Mouse (Mus musculus): ENCODE results near the gene Cenpa.
A peak's percentile ranks its signal among the peaks of the same experiment; 100 is the strongest.

Gene Cenpa

DNA sequence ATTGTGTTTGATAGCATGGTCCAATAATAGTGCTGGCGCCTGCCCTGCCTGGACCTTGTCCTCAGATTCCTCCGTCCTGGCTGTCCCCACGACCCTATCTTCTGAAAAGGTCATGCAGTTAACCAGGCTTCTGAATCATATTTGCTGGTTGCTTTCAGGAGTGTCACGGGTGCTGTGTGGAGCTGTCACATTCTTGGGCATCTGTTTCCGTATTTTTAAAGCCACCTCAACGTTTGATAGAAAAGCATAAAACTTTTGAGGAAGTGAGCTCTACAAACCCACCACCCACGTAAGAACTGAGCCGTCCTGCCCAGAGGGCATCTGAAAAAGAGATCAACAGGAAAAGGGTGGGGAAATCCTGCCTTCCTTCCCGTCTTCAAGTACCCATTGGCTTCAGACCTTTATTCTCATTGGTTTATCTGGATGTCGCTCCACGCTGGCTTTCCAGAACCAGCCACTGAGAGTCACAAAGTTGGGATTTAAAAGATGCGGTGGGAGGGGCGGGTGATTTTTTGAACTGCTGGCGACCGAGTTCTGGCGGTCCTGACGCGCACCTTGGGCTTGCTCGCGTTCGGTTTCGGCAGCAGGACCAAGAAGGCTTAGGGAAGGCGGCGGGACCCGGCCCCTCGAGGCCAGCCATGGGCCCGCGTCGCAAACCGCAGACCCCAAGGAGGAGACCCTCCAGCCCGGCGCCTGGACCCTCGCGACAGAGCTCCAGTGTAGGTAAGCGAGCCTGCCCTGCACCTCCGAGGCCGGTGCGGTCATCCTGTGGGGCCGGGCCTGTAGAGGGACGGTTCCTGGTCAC lies at the start of gene Cenpa:
TSS of gene Cenpa (plus strand) at position 387 of the 805 bp plus-strand sequence.
- DNase-seq (ENCODE audit: inconsistent age in 2 of 2, low spot score in 1 of 2), result peak; percentile 91 to 98

DNA sequence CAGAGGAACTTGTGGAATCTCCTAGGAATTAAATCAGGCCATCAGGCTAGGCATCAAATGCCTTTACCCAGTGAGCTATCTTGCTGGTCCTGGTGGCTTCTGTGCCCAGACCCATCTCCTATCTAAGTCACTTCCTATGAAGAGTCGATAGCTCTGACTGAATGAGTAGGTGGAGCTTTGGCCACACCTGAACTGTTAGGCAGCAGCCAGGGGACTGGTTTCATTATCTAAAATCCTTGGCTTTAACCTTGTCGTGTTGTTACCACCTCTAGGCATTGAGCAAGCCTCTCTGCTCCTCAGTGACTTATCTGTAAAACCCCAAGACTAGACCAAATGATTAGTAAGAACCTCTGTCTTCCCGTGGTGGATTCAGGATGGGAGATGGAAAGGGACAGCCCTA lies 49.2 kb upstream of the Cenpa start:
- DNase-seq (ENCODE audit: inconsistent age in 2 of 2, low spot score in 1 of 2), result no peak

DNA sequence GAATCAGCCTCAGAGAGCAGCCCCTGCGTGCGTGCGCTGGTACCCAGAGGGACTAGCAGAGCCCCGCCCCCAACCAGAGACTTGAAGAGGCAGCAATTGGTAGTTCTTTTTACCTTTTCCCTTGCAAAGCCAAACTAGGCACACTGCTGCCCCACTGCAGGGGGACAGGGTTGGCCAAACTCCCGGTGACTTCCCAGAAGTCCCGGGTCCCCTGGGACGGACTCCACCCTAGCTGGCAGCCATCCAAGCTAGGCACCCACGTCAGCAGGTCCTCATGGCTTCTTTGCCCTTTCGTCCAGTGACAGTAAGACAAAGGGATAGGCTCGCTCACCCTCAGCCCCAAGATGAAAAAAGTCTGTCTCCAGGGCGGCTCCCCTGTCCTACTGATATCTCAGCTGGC lies 48.7 kb upstream of the Cenpa start:
- peak in 1 of 2 experiments; percentile 87 for DNase-seq (ENCODE audit: inconsistent age in 2 of 2, low spot score in 1 of 2)

DNA sequence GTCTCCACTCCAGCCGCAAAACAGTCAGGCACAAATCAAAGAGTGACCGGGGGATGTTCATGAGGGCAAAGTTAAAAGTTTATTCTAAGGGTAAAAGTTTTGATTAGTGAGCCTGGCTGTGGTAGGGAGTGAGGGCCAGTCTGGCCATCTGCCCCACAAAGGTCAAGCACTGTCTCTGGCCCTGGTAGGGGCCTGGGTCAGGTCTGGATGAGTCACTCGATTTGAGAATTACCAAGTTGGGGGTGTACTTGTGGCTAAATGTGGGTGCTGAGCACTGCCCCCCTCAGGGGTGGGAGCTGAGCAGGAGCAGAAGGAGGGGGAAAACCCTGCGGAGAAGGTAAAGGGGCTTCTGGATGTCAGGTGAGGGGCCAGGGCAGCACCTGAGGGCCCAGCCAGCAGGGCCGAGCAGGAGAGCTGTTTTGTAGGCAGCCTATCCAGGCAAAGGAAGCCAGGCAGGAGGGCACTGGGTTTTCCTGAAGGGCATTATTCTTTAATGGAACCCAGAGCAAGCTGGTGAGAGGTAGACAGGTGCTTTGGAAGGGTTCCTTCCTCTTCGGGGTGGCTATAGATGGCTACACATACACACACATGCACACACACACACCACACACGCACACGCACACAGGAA lies 48.1 kb upstream of the Cenpa start:
- peak; percentile 59 to 64 for DNase-seq (ENCODE audit: inconsistent age in 2 of 2, low spot score in 1 of 2)

DNA sequence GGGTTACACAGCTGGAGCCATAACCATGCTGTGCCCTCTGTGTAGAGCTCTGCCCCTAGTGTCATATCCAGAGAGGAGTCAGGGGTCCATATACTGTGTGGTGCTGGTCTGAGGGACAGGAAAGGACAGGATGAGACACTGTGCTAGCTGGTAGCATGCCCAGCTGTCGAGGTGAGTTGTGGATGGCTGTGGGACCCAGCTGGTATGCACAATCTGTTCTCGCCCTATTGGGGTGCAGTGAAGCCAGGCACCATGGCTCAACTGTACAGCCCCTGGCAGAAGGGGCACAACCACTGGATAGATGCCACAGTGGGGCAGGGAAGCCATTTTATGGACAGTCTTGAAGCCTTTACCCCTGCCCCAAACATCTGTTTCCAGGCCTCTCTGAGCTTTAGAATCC lies 47.4 kb upstream of the Cenpa start:
- peak in 1 of 2 experiments; percentile 66 for DNase-seq (ENCODE audit: inconsistent age in 2 of 2, low spot score in 1 of 2)

DNA sequence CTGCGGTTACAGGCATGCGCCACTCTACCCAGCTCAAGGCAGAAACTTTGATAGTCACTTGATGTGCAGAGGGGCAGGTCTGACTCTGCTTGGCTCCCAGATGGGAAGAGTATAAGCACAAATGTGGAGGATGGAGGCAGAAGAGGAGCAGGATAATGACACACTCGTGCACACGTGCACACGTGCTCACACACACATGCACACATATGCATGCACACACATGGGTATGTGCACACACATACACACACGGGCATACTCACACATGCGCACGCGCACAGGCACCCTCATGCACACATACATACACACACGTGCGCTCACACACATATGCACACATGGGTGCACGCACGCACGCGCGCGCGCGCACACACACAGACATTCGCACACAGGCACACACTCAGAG lies 46.0 kb upstream of the Cenpa start:
- peak in 1 of 2 experiments; percentile 43 for DNase-seq (ENCODE audit: inconsistent age in 2 of 2, low spot score in 1 of 2)

DNA sequence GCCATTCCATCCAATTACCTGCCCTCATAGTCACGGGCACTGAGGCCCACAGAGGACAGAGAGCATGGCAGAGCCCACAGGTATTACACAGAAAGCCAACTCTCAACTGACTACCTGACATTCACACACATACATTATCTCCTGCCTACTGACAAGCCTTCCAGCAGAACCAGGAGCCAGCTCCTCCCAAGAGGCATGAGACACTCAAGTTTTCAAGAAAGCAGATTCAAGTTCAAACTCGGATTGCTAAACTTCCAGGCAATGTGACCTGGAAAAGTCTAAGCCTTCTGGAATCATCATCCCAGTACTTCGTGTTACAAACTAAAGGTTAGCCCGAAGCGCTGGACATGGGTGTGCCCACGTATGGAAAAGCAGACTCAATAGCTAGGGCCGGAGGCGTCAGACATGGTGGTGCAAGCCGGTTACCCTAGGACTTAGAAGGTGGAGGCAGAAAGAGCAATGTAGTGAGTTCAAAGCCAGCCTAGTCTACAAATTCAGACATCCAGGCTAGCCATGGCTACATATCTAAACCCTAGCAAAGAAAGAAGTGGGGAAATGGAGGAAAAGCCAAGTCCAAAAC lies 45.3 kb upstream of the Cenpa start:
- peak; percentile 33 to 82 for DNase-seq (ENCODE audit: inconsistent age in 2 of 2, low spot score in 1 of 2)

DNA sequence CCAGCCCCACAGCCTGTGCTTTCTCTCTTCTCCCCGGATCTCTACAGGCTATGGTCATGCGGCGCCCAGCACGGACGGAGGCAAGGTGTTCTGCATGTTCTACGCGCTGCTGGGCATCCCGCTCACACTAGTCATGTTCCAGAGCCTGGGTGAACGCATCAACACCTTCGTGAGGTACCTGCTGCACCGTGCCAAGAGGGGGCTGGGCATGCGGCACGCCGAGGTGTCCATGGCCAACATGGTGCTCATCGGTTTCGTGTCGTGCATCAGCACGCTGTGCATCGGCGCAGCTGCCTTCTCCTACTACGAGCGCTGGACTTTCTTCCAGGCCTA lies 44.8 kb upstream of the Cenpa start:
- peak in 1 of 2 experiments; percentile 63 for DNase-seq (ENCODE audit: inconsistent age in 2 of 2, low spot score in 1 of 2)

DNA sequence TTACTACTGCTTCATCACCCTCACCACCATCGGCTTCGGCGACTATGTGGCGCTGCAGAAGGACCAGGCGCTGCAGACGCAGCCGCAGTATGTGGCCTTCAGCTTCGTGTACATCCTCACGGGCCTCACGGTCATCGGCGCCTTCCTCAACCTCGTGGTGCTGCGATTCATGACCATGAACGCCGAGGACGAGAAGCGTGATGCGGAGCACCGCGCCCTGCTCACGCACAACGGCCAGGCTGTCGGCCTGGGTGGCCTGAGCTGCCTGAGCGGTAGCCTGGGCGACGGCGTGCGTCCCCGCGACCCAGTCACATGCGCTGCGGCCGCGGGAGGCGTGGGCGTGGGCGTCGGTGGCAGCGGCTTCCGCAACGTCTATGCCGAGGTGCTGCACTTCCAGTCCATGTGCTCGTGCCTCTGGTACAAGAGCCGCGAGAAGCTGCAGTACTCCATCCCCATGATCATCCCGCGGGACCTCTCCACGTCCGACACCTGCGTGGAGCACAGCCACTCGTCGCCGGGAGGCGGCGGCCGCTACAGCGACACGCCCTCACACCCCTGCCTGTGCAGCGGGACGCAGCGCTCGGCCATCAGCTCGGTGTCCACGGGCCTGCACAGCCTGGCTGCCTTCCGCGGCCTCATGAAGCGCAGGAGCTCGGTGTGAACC lies 44.3 kb upstream of the Cenpa start:
- DNase-seq (ENCODE audit: inconsistent age in 2 of 2, low spot score in 1 of 2), result peak; percentile 66 to 84

DNA sequence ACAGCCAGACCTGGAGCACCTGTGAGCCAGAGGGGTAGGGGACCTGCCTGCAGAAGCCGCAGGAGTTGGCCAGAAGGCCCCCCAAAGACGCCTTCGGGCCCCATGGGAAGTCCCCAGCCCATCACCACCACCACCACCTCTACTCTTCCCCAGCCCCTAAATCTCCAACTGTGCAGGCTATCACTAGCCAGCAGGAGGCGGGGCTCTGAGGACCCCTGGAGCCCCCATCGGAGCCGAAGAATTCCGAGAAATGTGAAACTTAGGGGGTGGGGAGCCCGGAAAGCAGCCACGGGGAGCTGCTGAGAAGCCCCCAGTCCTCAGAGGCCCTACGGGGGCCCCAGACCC lies 43.8 kb upstream of the Cenpa start:
- no peak for DNase-seq (ENCODE audit: inconsistent age in 2 of 2, low spot score in 1 of 2)

DNA sequence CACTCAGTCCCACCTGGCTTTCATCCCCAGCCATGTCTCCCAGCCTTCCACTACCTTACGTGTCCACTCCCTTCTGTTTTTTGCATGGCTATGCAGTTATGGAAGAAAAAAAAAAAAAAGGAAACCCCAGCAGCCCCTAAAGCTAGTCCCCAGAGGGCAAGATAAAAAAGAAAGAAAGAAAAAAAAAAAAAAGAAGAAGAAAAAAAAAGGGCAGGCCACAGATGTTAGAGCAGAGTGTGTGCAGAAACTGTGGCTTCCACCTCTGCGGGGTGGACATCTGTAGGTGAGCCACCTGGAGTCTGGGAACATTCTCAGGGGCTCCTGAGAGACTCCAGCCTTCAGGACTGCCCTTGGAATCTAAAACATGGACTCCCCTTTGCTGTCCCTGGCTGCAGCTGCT lies 43.2 kb upstream of the Cenpa start:
- peak in 1 of 2 experiments; percentile 50 for DNase-seq (ENCODE audit: inconsistent age in 2 of 2, low spot score in 1 of 2)

DNA sequence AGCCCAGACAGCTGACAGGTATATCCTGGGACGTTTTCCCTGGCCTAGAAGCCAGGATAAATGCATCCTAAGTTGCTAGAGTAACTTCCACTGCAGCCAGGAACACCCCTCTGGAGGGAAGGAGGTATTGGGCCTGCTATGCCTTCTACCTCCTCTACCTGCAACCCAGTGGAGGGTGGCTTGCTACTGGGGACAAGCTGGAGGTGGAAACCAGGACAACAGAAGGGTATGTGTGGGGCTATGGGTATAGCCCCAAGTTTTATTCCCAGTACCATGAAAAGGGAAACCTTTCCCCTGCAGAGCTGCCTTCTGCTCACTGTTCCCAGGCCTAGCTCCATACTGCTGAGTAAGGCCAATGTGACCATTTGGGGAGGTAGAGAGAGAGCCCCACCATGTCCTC lies 42.3 kb upstream of the Cenpa start:
- DNase-seq (ENCODE audit: inconsistent age in 2 of 2, low spot score in 1 of 2), result peak in 1 of 2 experiments; percentile 76

DNA sequence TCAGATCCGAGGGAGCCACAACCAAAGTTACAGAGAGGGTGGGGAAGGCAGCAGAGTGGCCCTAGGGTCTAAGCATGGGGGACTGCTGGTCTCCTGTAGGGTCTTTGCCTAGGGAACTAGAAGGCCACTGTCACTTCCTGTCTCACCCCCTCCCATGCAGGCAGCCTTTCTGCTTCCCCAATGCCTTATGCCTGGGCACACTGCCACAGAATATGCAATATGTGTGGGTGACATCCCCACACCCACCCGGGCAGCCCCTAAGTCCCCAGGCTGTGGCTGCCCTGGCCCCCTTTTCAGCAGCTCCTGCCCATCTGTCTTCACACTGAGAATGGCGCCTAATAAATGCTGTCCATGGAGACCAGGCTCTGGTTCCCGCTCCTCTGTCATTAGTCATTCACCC lies 41.7 kb upstream of the Cenpa start:
- DNase-seq (ENCODE audit: inconsistent age in 2 of 2, low spot score in 1 of 2), result no peak

DNA sequence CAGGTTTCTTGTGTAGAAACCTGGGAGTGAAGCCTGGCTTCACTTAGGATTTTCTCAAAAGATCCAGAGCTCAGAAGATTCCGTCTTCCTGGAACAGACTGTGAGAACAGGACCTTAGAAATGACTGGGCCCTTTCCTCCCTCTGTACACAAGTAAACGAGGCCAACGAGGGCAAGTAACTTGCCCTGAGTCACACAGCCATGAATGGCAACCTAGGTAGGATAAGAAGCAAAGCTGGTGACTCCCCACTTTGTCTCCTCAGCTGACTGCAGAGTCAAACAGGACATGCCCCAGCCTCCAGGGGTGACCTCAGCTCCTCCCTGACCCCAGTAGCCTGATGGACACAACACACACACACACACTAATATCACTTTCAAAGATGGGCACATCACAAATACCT lies 41.2 kb upstream of the Cenpa start:
- DNase-seq (ENCODE audit: inconsistent age in 2 of 2, low spot score in 1 of 2), result peak; percentile 31 to 72

DNA sequence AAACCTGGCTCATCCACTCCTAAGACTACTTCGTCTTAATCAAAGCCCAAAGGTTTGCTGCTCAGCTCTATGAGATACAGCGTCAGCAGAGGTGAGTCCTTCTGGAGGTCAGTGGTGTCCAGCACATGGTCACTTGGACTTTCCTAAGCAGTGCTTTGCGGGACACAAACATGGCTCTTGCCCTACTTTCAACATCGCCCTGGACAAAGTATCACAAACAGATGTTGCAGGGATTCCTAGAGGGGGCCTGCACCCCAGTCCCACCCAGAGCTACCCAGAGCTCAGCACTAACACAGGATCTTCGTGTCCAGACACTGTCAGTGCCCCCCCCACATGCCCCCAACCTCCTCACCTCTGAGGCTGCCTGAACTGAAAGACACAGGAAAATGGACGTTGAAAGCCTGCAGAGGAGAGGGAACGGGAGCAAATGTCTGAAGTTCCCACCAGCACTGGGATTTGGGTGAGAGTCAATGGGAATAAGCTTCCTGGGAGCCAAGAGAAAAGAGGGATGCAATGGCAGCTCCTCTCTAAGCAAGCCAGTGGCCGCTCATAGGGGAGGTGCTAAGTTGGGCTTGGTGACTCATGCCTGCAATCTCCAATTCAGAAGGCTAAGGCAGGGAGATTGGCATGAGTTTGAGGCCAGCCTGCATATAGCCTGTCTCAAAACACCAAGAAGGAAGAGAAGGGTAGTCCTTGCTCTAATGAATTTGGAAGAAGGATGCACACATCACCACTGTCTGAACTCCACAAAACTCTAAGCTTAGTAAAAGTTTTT lies 40.1 kb upstream of the Cenpa start:
- DNase-seq (ENCODE audit: inconsistent age in 2 of 2, low spot score in 1 of 2), result peak; percentile 69 to 89

DNA sequence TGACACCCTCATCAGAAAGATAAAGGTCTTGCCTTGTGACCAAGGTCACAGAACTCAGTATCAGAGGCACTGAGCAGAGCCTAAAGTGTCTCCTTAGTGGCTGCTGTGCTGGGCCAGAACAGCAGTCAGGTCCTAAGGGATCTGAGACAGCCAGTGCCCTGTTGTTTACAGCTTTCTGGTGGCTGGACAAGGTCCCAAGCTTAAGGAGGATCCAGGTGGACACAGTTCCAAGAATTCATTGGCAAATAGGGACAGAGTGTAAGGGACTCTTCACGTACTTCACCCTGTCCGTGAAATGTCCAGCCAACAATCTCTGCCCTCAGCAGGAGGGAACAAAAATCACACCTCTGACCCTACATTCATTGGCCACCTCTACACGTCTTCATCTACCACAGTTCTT lies 38.1 kb upstream of the Cenpa start:
- peak; percentile 48 to 84 for DNase-seq (ENCODE audit: inconsistent age in 2 of 2, low spot score in 1 of 2)

DNA sequence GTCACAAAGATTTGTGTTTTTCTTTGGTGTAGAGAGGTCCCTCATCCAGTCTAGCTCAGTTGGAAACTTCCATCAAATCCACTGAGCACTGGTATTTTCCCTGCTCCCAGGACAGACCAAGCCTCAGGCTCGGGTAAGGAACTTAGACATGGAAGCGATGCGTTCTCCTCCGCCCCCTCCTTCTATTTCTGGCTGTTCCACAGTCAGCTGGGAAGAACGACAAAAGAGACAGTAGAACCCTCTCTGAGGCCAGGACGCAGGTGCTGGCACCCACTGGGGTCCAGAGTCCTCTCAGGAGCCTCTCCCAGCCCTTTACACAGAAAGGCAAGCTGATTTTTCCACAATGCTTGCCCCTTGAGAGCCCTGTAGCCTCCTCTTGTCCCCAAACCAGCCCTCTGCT lies 36.2 kb upstream of the Cenpa start:
- peak; percentile 48 to 82 for DNase-seq (ENCODE audit: inconsistent age in 2 of 2, low spot score in 1 of 2)

DNA sequence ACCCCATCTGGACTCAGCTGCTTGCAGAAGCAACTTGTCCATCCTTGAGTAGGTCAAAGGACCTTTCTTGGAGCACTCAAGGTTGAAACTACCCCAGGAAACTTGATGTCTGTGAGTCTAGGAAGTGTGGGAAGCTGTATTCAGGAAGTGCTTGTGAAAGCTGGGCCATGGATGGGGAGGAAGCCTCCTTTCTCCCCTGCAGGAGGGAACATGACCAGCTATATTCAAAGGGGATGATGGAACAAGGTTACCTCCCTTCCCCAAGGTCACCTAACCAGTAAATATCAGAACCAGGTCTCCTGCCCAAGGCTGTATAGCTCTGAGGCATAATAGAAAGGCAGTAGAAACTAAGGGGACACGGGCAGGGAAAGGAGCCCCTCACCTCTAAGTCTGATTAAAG lies 34.4 kb upstream of the Cenpa start:
- DNase-seq (ENCODE audit: inconsistent age in 2 of 2, low spot score in 1 of 2), result peak; percentile 58 to 85

DNA sequence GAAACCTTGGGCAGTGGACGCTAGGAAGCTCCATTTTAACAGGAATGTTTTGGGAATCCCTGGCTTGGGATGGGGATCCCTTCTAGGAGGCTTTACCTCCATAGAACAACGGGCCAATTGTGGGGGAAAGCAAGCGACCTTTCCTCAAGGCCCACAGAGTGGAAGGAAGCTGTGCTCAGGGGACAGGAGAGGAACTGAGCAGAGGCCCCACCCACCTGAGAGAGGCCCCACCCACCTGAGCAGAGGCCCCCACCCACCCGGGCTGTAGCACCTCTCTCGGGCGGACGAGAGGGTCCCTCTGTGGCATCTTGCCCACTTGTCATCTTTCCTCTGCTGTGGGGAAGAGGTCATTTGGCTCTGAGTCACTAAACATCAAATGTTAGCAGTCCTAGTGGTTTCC lies 29.6 kb upstream of the Cenpa start:
- peak in 1 of 2 experiments; percentile 78 for DNase-seq (ENCODE audit: inconsistent age in 2 of 2, low spot score in 1 of 2)

DNA sequence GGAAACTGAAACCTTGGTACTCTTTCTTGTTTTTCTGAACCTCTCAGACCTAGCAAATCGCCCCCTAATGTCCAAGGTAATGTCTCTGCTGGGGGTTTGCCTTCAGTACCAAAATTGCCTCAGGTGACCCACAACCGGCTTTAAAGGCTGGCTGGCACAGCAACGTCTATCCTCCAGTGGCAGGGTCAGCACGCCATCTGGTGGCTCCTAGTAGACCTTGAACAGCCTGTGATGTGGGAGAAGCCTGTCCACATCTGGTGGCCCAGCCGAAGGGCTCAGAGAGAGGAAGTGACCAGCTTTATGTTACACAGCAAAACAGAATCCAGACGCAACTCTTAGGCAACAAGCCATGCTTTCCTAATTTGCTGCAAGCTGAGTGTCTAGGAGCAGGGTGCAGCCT lies 28.5 kb upstream of the Cenpa start:
- DNase-seq (ENCODE audit: inconsistent age in 2 of 2, low spot score in 1 of 2), result peak; percentile 88 to 95
